Mouse (Mus musculus) CH12.LX (cell line): ENCODE data around the gene Lcn3. TPM values are rescaled to one million over a fixed set of nuclear protein-coding genes. Genes with fewer than 3 reads are reported as not detected.
"Not testable (repeated sequence)": the region's sequence is repeated elsewhere in the genome, so short reads cannot be mapped to it uniquely, and the experiment has no call there.

Source experiments
- DNase-seq: peaks from one replicate; pipeline ENCODE4 v3.0.0-alpha.2; 2013; ENCODE audit errors: extremely low read depth
- H3K27ac ChIP-seq: 2 replicates; pipeline ENCODE4 v1.5.1; 2012; ENCODE audit warnings: low read depth, mild to moderate bottlenecking, control low read depth, moderate library complexity; ENCODE audit not compliant: insufficient read depth
- H3K27me3 ChIP-seq: replicated peaks from 2 replicates; pipeline ENCODE3; 2012; ENCODE audit warnings: inconsistent platforms
- H3K36me3 ChIP-seq, 2 experiments: replicated peaks in 1 of 2; 2 replicates each; pipeline versions ENCODE3 to v1.6.1; 2012; ENCODE audit warnings: inconsistent platforms in 1 of 2, low read length in 1 of 2, mild to moderate bottlenecking in 1 of 2, mixed read lengths in 1 of 2, moderate library complexity in 1 of 2; ENCODE audit not compliant: control insufficient read depth in 1 of 2, insufficient read depth in 1 of 2
- H3K4me1 ChIP-seq, 2 experiments: 2 replicates each; pipeline ENCODE4 v1.6.1; 2012; ENCODE audit warnings: inconsistent platforms in 1 of 2, moderate library complexity in 1 of 2; ENCODE audit not compliant: insufficient read depth in 2 of 2, control insufficient read depth in 1 of 2
- H3K4me2 ChIP-seq: 2 replicates; pipeline ENCODE4 v1.6.1; 2012; ENCODE audit warnings: low read depth, mild to moderate bottlenecking, control low read depth; ENCODE audit not compliant: poor library complexity, insufficient read depth, severe bottlenecking
- H3K4me3 ChIP-seq, 3 experiments: fragments of 150-350 bp in 1 of 3; sonication (generic) in 1 of 3; replicated peaks in 1 of 3; 2 replicates each; pipeline versions ENCODE3 to v1.5.1; 2011 to 2012; ENCODE audit warnings: low read depth in 2 of 3, low read length in 2 of 3, mild to moderate bottlenecking in 2 of 3, moderate library complexity in 2 of 3, control low read depth in 1 of 3, improper control_type of control experiment in 1 of 3, inconsistent platforms in 1 of 3, mixed read lengths in 1 of 3; ENCODE audit not compliant: poor library complexity in 1 of 3
- H3K79me2 ChIP-seq: replicated peaks from 2 replicates; pipeline ENCODE4 v1.6.1; 2012; ENCODE audit warnings: mild to moderate bottlenecking, moderate library complexity; ENCODE audit not compliant: control insufficient read depth, poor library complexity, insufficient read depth, severe bottlenecking; ENCODE audit errors: extremely low read depth
- H3K9ac ChIP-seq: 2 replicates; pipeline ENCODE4 v1.6.1; 2012; ENCODE audit warnings: low read depth, mild to moderate bottlenecking, control low read depth, moderate library complexity; ENCODE audit not compliant: insufficient read depth
- H3K9me3 ChIP-seq: replicated peaks from 2 replicates; pipeline ENCODE3; 2012; ENCODE audit warnings: low read length, inconsistent platforms, mixed read lengths
- CHD1 ChIP-seq: IDR thresholded peaks from 2 replicates; pipeline ENCODE4 v1.6.1; 2012; ENCODE audit warnings: low read depth, low read length, improper control_type of control experiment, inconsistent platforms
- CTCF ChIP-seq, 2 experiments: IDR thresholded peaks in 1 of 2; conservative IDR thresholded peaks in 1 of 2; 2 replicates each; pipeline ENCODE4 v1.5.1; 2011 to 2012; ENCODE audit warnings: low read depth in 2 of 2, low read length in 2 of 2, improper control_type of control experiment in 1 of 2, inconsistent platforms in 1 of 2, mild to moderate bottlenecking in 1 of 2, moderate library complexity in 1 of 2
- EP300 ChIP-seq: IDR thresholded peaks from 2 replicates; pipeline ENCODE4 v1.6.1; 2011; ENCODE audit warnings: low read length, improper control_type of control experiment
- KAT2A ChIP-seq: IDR thresholded peaks from 2 replicates; pipeline ENCODE4 v1.6.1; 2012; ENCODE audit warnings: low read length, improper control_type of control experiment, inconsistent platforms; ENCODE audit not compliant: insufficient replicate concordance
- MAFK ChIP-seq: IDR thresholded peaks from 2 replicates; pipeline ENCODE4 v1.6.1; 2011; ENCODE audit warnings: low read length, improper control_type of control experiment; ENCODE audit not compliant: insufficient replicate concordance
- MEF2A ChIP-seq: IDR thresholded peaks from 2 replicates; pipeline ENCODE4 v1.6.1; 2014; ENCODE audit warnings: low read depth, mild to moderate bottlenecking, inconsistent platforms, low read length, improper control_type of control experiment, borderline replicate concordance
- MXI1 ChIP-seq: IDR thresholded peaks from 2 replicates; pipeline ENCODE4 v1.6.1; 2011; ENCODE audit warnings: mild to moderate bottlenecking, low read depth, low read length, improper control_type of control experiment
- RAD21 ChIP-seq: IDR thresholded peaks from 2 replicates; pipeline ENCODE4 v1.6.1; 2011; ENCODE audit warnings: low read depth, mild to moderate bottlenecking, low read length, improper control_type of control experiment, moderate library complexity
- SIN3A ChIP-seq: IDR thresholded peaks from 2 replicates; pipeline ENCODE4 v1.6.1; 2012; ENCODE audit warnings: low read length, improper control_type of control experiment, inconsistent platforms
- USF1 ChIP-seq: IDR thresholded peaks from 2 replicates; pipeline ENCODE4 v1.6.1; 2014; ENCODE audit warnings: low read depth, mild to moderate bottlenecking, inconsistent platforms, low read length, improper control_type of control experiment
- USF2 ChIP-seq: conservative IDR thresholded peaks from 2 replicates; pipeline ENCODE4 v1.6.1; 2011; ENCODE audit warnings: low read depth, low read length, improper control_type of control experiment
- ZKSCAN1 ChIP-seq: IDR thresholded peaks from 2 replicates; pipeline ENCODE4 v1.6.1; 2012; ENCODE audit warnings: low read depth, inconsistent platforms, low read length, improper control_type of control experiment, borderline replicate concordance
- ZMIZ1 ChIP-seq: IDR thresholded peaks from 2 replicates; pipeline ENCODE4 v1.6.1; 2012; ENCODE audit warnings: low read depth, mild to moderate bottlenecking, inconsistent platforms, low read length, improper control_type of control experiment
- dilution Hi-C: fragments of 300-500 bp; cut with MboI; formaldehyde crosslinking; loops from 2 replicates; pipeline ENCODE4 v1.14.3; 2020; ENCODE audit warnings: low sequenced_read_pairs; ENCODE audit not compliant: extremely low pct_unique_long_range_greater_than_20kb, extremely low pct_ligation_motif_present
- in situ Hi-C: fragments of 300-500 bp; cut with MboI; formaldehyde crosslinking; loops from 3 replicates; pipeline ENCODE4 v1.14.3; 2019; ENCODE audit warnings: low sequenced_read_pairs, low pct_ligation_motif_present, low pct_unique_long_range_greater_than_20kb, mixed read lengths
- polyA plus RNA-seq: library from polyadenylated mRNA; unstranded; fragments of >175 nt; gene quantifications from 2 replicates; pipeline ENCODE4 v1.2.1, GENCODE M21; 2012; ENCODE audit warnings: low read depth; ENCODE audit not compliant: insufficient read length
- total RNA-seq, 2 experiments: library from RNA; depleted of rRNA; stranded (reverse); fragments of 300-350 nt in 1 of 2; fragments of >200 nt in 1 of 2; gene quantifications; 2 replicates each; pipeline ENCODE4 v1.2.3; 2012 to 2014

Lcn3 gene
- total and polyA plus RNA-seq, 3 experiments: not detected

- no peaks in the 10 kb centered on the region for H3K9me3 ChIP-seq
- H3K27me3 ChIP-seq: peaks cover 35% of the 10 kb centered on the region
- no peaks in the 10 kb centered on the region for H3K79me2 ChIP-seq
- in situ Hi-C loops (no loop called here), dilution Hi-C loops (no loop called here)
- no peak for DNase-seq
- H3K4me2 ChIP-seq: no peak overlapping the region
- H3K4me1 ChIP-seq: no peaks in the 10 kb centered on the region
- no peaks in the 10 kb centered on the region for H3K36me3 ChIP-seq
- no peak overlapping the region for H3K27ac ChIP-seq
- no peak overlapping the region for H3K4me3 ChIP-seq
- H3K9ac ChIP-seq: no peak overlapping the region
- TF ChIP-seq USF2: no peak
- no peak for TF ChIP-seq MXI1
- TF ChIP-seq MEF2A: no peak
These were observed 32.7 kb downstream of the Lcn3 start for GRCm38 (mm10) chr2:25798065-25798464.

DNA sequence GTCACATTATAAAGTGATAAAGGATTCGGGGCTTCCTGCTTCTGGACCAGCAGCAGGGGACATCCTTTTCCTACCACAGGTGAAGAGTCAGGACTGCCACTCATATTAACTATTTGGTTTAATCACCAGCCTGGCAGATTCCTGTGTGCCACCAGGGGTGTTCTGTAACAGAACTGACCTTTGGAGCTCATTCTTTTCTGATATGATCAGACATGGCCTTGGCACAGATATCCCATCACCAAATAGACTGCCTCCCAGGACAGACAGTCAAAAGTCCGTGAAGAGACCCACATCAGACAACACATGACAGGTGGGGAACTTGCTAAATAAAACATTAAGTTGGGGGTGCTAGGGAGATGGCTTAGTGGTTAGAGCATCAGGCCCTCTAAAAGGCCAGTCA is 46.3 kb downstream of the Lcn3 start:
- H3K4me1 ChIP-seq: no peaks in the 10 kb centered on the region; a peak in 1 of 4 replicates
- no peak overlapping the region for H3K4me2 ChIP-seq
- no peaks in the 10 kb centered on the region for H3K79me2 ChIP-seq
- H3K4me3 ChIP-seq: no peak overlapping the region
- peaks cover 23% of the 10 kb centered on the region for H3K27me3 ChIP-seq
- H3K9ac ChIP-seq: no peak overlapping the region
- dilution Hi-C loops: no loop called here
- H3K36me3 ChIP-seq: no peaks in the 10 kb centered on the region
- TF ChIP-seq CTCF (conservative IDR thresholded peaks at IDR 0.05 in 1 of 2, IDR thresholded peaks at IDR 0.05 in 1 of 2; ENCODE audit: low read depth in 2 of 2, low read length in 2 of 2): no peak
- TF ChIP-seq EP300: no peak
- TF ChIP-seq ZMIZ1: no peak
- TF ChIP-seq USF1: no peak
- no peak for TF ChIP-seq ZKSCAN1
- TF ChIP-seq KAT2A: no peak
- TF ChIP-seq CHD1: no peak
- no peak for TF ChIP-seq RAD21
- no peak for TF ChIP-seq MAFK
- TF ChIP-seq, all 38 proteins: peak for 0
- no peak for DNase-seq
- in situ Hi-C loops: no loop called here
- H3K9me3 ChIP-seq: peaks cover 3% of the 10 kb centered on the region
- no peak overlapping the region for H3K27ac ChIP-seq

- Histone ChIP-seq H3K9me3 (peaks cover 3% of the 10 kb centered on the region), H3K4me3 (no peak overlapping the region), H3K27ac (no peak overlapping the region), H3K79me2 (no peaks in the 10 kb centered on the region), H3K4me2 (no peak overlapping the region), H3K27me3 (peaks cover 36% of the 10 kb centered on the region), H3K9ac (no peak overlapping the region), H3K36me3 (no peaks in the 10 kb centered on the region), H3K4me1 (no peaks in the 10 kb centered on the region; a peak in 1 of 4 replicates)
- dilution Hi-C loops (no loop called here), in situ Hi-C loops (no loop called here)
- TF ChIP-seq SIN3A (no peak), CTCF (conservative IDR thresholded peaks at IDR 0.05 in 1 of 2, IDR thresholded peaks at IDR 0.05 in 1 of 2; ENCODE audit: low read depth in 2 of 2, low read length in 2 of 2) (peak; percentile 29 to 31; a peak in 2 of 4 replicates)
- DNase-seq: peak; percentile 3
These were observed 48.0 kb downstream of the Lcn3 start for GRCm38 (mm10) chr2:25813364-25813763.

DNA sequence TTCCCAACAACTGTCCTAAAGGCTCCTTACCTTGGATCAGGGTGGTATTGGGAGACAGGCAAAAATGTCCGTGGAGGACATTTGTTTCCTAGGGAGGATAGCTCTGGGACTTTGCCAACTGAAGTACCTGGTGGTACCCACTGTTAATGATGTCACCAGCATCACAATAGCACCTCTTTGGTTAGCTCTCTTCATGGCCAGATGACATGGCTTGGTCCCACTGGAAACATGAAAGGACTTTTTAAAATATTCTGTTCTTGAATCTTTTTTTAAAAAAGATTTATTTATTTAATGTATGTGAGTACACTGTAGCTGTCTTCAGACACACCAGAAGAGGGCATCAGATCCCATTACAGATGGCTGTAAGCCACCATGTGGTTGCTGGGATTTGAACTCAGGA is 50.4 kb downstream of the Lcn3 start, which contains the start of gene Glt6d1:
Gene Glt6d1, minus strand, starts transcription at position 101 of the 400 bp plus-strand sequence.
- H3K4me3 ChIP-seq, dilution Hi-C loops, H3K4me2 ChIP-seq: not testable (repeated sequence)

More for the DNA sequence above, 50.4 kb downstream of the Lcn3 start, which contains the start of gene Glt6d1:
- not testable (repeated sequence) for H3K9me3 ChIP-seq, H3K9ac ChIP-seq, DNase-seq, H3K79me2 ChIP-seq, H3K4me1 ChIP-seq, H3K27ac ChIP-seq, H3K36me3 ChIP-seq
- peaks cover 51% of the 10 kb centered on the region for H3K27me3 ChIP-seq
- in situ Hi-C loops: loop anchor here (5.0 kb wide), 1 partner anchor 48 kb away; the partner anchor contains the start of gene Lcn3
